Mouse (Mus musculus) stomach, embryonic 16.5 days (tissue): Measurements from ENCODE around the gene Hhipl1. TPM values are rescaled to one million over a fixed set of nuclear protein-coding genes. Genes with fewer than 3 reads are reported as not detected.
A peak's percentile ranks its signal among the peaks of the same experiment; 100 is the strongest.

Source experiments
- ATAC-seq: fragments of 200-750 bp; cut with Nextera tagmentation; 2 replicates; pipeline ENCODE4 v1.8.0; 2017; ENCODE audit warnings: moderate number of reproducible peaks, moderate TSS enrichment; ENCODE audit not compliant: insufficient read depth, low FRiP score
- H3K27ac ChIP-seq: fragments of 300-500 bp; sonication (generic); 2 replicates; pipeline ENCODE4 v1.5.1; 2014; ENCODE audit warnings: low read length
- H3K27me3 ChIP-seq: fragments of 300-500 bp; sonication (generic); 2 replicates; pipeline ENCODE4 v1.6.1; 2014; ENCODE audit warnings: low read length, control low read depth, mixed read lengths; ENCODE audit not compliant: control insufficient read depth, insufficient read depth
- H3K36me3 ChIP-seq: fragments of 300-500 bp; sonication (generic); 2 replicates; pipeline ENCODE4 v1.6.1; 2014; ENCODE audit warnings: low read length; ENCODE audit not compliant: control insufficient read depth, insufficient read depth
- H3K4me1 ChIP-seq: fragments of 300-500 bp; sonication (generic); 2 replicates; pipeline ENCODE4 v1.6.1; 2014; ENCODE audit warnings: low read length, control low read depth, mixed read lengths; ENCODE audit not compliant: control insufficient read depth, insufficient read depth
- H3K4me2 ChIP-seq: fragments of 300-500 bp; sonication (generic); 2 replicates; pipeline ENCODE4 v1.6.1; 2014; ENCODE audit warnings: low read depth, low read length, mixed read lengths
- H3K4me3 ChIP-seq: fragments of 300-500 bp; sonication (generic); replicated peaks from 2 replicates; pipeline ENCODE4 v1.5.1; 2014; ENCODE audit warnings: mild to moderate bottlenecking, low read length
- H3K9ac ChIP-seq: fragments of 300-500 bp; sonication (generic); 2 replicates; pipeline ENCODE4 v1.6.1; 2014; ENCODE audit warnings: low read length
- H3K9me3 ChIP-seq: fragments of 300-500 bp; sonication (generic); replicated peaks from 2 replicates; pipeline ENCODE4 v1.6.1; 2016; ENCODE audit warnings: low read length, control low read depth; ENCODE audit not compliant: control insufficient read depth
- WGBS: fragments of 180-500 bp; shearing (Covaris S2); extraction: QIAGEN DNeasy Blood & Tissue Kit; methylation state at CpG from one replicate; pipeline ENCODE4 v1.1.7; 2014; 5-methylcytosine and 5-hydroxymethylcytosine counted together
- polyA plus RNA-seq: library from polyadenylated mRNA; unstranded; fragments of >200 nt; fragmentation: Nextera tagmentation; extraction: Ambion mirVana; gene quantifications from 2 replicates; pipeline ENCODE4 v1.2.1, GENCODE M21; 2015

Hhipl1 gene
- polyA plus RNA-seq, 1 experiment from 2014 or later, result 0.65 TPM

GRCm38 (mm10) chr12:108317201-108317738 is 11.2 kb downstream of the Hhipl1 start:
- no peak overlapping the region for H3K4me3 ChIP-seq
- peaks cover 3% of the 10 kb centered on the region; the same call in 1 of the 2 replicates for H3K4me1 ChIP-seq
- no peak for ATAC-seq
- H3K9ac ChIP-seq, result no peak overlapping the region
- H3K4me2 ChIP-seq, result no peak overlapping the region
- no peak overlapping the region for H3K27ac ChIP-seq
- H3K9me3 ChIP-seq, result no peaks in the 10 kb centered on the region
- no peaks in the 10 kb centered on the region for H3K36me3 ChIP-seq
- 20% methylated on average over 9 of the region's 9 CpGs for WGBS
- peaks cover 46% of the 10 kb centered on the region for H3K27me3 ChIP-seq

GRCm38 (mm10) chr12:108317826-108318430 is 11.9 kb downstream of the Hhipl1 start:
- WGBS, result 22% methylated on average over 18 of the region's 18 CpGs
- Histone ChIP-seq H3K36me3 (no peaks in the 10 kb centered on the region), H3K4me1 (peaks cover 3% of the 10 kb centered on the region; the same call in 1 of the 2 replicates), H3K4me2 (no peak overlapping the region), H3K9me3 (no peaks in the 10 kb centered on the region), H3K27ac (no peak overlapping the region), H3K27me3 (peaks cover 46% of the 10 kb centered on the region), H3K4me3 (no peak overlapping the region), H3K9ac (no peak overlapping the region)
- no peak for ATAC-seq

GRCm38 (mm10) chr12:108318499-108318898 is 12.4 kb downstream of the Hhipl1 start:
- WGBS, result 14% methylated on average over 37 of the region's 37 CpGs
- Histone ChIP-seq H3K4me3 (no peak overlapping the region), H3K4me1 (peaks cover 3% of the 10 kb centered on the region; the same call in 1 of the 2 replicates), H3K36me3 (no peaks in the 10 kb centered on the region), H3K27ac (no peak overlapping the region), H3K27me3 (peaks cover 46% of the 10 kb centered on the region), H3K9me3 (no peaks in the 10 kb centered on the region), H3K9ac (no peak overlapping the region), H3K4me2 (no peak overlapping the region)
- ATAC-seq, result no peak

DNA sequence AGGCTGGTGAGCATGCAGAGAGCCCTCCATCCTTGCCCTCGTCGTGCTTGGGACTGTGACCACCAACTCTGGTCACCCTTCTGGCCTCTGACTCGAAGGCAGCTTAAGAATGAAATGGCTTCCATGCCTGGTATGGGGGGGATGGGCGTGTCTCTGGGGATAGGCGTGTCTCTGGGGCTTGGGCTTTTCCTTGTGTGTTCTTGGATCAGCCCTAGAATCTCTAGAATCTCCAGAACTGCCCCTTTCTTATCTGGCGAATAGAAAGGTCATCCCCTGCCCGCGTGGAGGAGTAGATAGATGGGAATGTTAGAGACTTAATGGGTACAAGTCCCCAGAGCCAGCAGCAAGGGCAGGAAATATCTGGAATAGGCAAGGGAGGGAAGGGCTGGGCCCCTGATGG is 14.0 kb downstream of the Hhipl1 start:
- Histone ChIP-seq H3K9ac (no peak overlapping the region), H3K4me2 (no peak overlapping the region), H3K36me3 (no peaks in the 10 kb centered on the region), H3K4me3 (no peak overlapping the region), H3K4me1 (peaks cover 3% of the 10 kb centered on the region; the same call in 1 of the 2 replicates), H3K27ac (no peak overlapping the region), H3K27me3 (peaks cover 46% of the 10 kb centered on the region), H3K9me3 (no peaks in the 10 kb centered on the region)
- WGBS, result 20% methylated on average over 8 of the region's 8 CpGs
- ATAC-seq, result no peak

- no peak overlapping the region for H3K4me3 ChIP-seq
- H3K9me3 ChIP-seq, result no peaks in the 10 kb centered on the region
- H3K4me2 ChIP-seq, result no peak overlapping the region
- H3K27ac ChIP-seq, result no peak overlapping the region
- H3K27me3 ChIP-seq, result peaks cover 33% of the 10 kb centered on the region
- H3K36me3 ChIP-seq, result no peaks in the 10 kb centered on the region
- peaks cover 9% of the 10 kb centered on the region for H3K4me1 ChIP-seq
- no peak overlapping the region for H3K9ac ChIP-seq
- 56% methylated on average over 5 of the region's 5 CpGs for WGBS
- ATAC-seq, result no peak
Observed at GRCm38 (mm10) chr12:108326401-108326800, 20.3 kb downstream of the Hhipl1 start.

- Histone ChIP-seq H3K27me3 (peaks cover 33% of the 10 kb centered on the region), H3K27ac (no peak overlapping the region), H3K36me3 (no peaks in the 10 kb centered on the region), H3K4me2 (peak overlapping the region; percentile 77), H3K9ac (peak overlapping the region; percentile 49), H3K4me1 (peaks cover 9% of the 10 kb centered on the region), H3K9me3 (no peaks in the 10 kb centered on the region), H3K4me3 (peak overlapping the region; percentile 40)
- peak; percentile 17; the same call in 1 of the 2 replicates for ATAC-seq
- WGBS, result under 1% methylated on average over 66 of the region's 66 CpGs
Observed at GRCm38 (mm10) chr12:108327889-108328491, 21.9 kb downstream of the Hhipl1 start.

DNA sequence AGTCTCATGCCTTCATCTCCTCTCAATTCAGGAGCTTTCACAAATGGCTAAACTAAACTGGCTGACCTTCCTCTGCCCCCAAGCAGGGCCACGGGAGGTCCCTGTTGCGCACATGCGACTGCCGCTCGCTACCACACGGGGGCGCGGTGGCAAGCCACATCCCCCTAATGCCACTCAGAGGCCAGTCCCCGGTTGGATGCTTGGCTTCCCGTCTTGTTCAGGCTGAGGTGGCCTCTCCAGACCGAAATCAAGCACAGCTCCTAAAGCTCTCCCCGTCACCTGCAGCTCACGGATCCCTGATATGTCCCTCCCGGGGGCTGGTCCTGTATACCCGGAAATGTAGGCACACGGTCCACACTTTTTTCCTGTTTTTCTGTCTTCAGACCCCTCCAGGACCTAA is 27.0 kb downstream of the Hhipl1 start:
- H3K4me2 ChIP-seq, result peak overlapping the region; percentile 99
- peak overlapping the region; percentile 69 for H3K4me3 ChIP-seq
- under 1% methylated on average over 16 of the region's 16 CpGs for WGBS
- no peaks in the 10 kb centered on the region for H3K9me3 ChIP-seq
- H3K27me3 ChIP-seq, result peaks cover 25% of the 10 kb centered on the region
- peak; percentile 27; the same call in 1 of the 2 replicates for ATAC-seq
- H3K27ac ChIP-seq, result peak overlapping the region; percentile 80
- H3K4me1 ChIP-seq, result peaks cover 16% of the 10 kb centered on the region
- H3K36me3 ChIP-seq, result no peaks in the 10 kb centered on the region
- H3K9ac ChIP-seq, result peak overlapping the region; percentile 69

- peaks cover 12% of the 10 kb centered on the region for H3K4me1 ChIP-seq
- peaks cover 20% of the 10 kb centered on the region for H3K27me3 ChIP-seq
- peak overlapping the region; percentile 99 for H3K4me2 ChIP-seq
- H3K27ac ChIP-seq, result peak overlapping the region; percentile 80
- H3K36me3 ChIP-seq, result no peaks in the 10 kb centered on the region
- peak; percentile 3 for ATAC-seq
- H3K4me3 ChIP-seq, result peak overlapping the region; percentile 69
- H3K9ac ChIP-seq, result peak overlapping the region; percentile 69
- WGBS, result 1% methylated on average over 22 of the region's 22 CpGs
- H3K9me3 ChIP-seq, result no peaks in the 10 kb centered on the region
Observed at GRCm38 (mm10) chr12:108333481-108333882, 27.4 kb downstream of the Hhipl1 start.

DNA sequence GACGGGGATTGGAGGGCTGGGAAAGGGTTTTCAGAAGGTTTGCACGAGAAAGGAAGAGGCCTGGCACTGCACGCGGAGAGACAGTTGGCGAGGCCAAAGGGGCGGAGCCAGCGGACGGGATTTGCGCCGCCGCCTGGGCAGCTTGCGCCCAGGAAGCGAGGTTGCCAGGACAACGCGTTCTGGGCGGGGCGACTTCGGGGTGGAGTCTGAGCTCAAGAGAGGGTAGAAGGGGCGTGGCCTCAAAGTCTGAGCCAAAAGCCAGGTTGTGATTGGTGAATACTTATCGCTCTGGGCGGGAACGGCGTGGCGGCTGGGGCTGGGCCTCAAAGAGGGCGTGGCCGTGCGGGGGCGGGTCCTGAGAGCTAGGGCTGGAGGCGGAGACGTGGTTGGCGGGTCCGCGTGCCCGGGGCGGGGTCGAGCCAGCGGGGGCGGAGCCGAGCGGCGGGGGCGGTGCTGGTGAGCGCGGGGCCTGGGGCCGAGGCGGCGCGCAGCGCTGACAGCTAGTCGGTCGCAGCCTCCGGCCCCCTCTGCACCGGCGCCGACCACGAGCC is 27.9 kb downstream of the Hhipl1 start, which contains the start of gene Cyp46a1:
Gene Cyp46a1, plus strand, starts transcription at position 487 of the 551 bp plus-strand sequence.
- Histone ChIP-seq H3K36me3 (no peaks in the 10 kb centered on the region), H3K4me1 (peaks cover 12% of the 10 kb centered on the region), H3K27ac (peak within 1 kb of the TSS; percentile 80), H3K4me3 (peak within 1 kb of the TSS; percentile 69), H3K27me3 (peaks cover 16% of the 10 kb centered on the region), H3K9me3 (no peaks in the 10 kb centered on the region), H3K9ac (peak within 1 kb of the TSS; percentile 72), H3K4me2 (peak within 1 kb of the TSS; percentile 99)
- peak; percentile 97 for ATAC-seq
- under 1% methylated on average over 52 of the region's 56 CpGs for WGBS
